Mouse (Mus musculus) stomach, embryonic 14.5 days (tissue): ENCODE data around the gene Eif2a. TPM values are rescaled to one million over a fixed set of nuclear protein-coding genes. Genes with fewer than 3 reads are reported as not detected.

Experiments used
- ATAC-seq: fragments of 200-750 bp; cut with Nextera tagmentation; 2 replicates; pipeline ENCODE4 v1.8.0; 2017; ENCODE audit warnings: low read depth, moderate TSS enrichment; ENCODE audit not compliant: insufficient number of reproducible peaks, insufficient read depth, low FRiP score
- H3K27ac ChIP-seq: fragments of 300-500 bp; sonication (generic); 2 replicates; pipeline ENCODE4 v1.5.1; 2014; ENCODE audit warnings: mild to moderate bottlenecking, low read length, moderate library complexity, mixed read lengths
- H3K27me3 ChIP-seq: fragments of 300-500 bp; sonication (generic); 2 replicates; pipeline ENCODE4 v1.6.1; 2014; ENCODE audit warnings: low read length, control low read depth, mixed read lengths; ENCODE audit not compliant: control insufficient read depth, insufficient read depth
- H3K36me3 ChIP-seq: fragments of 300-500 bp; sonication (generic); 2 replicates; pipeline ENCODE4 v1.6.1; 2014; ENCODE audit warnings: mild to moderate bottlenecking, control low read depth, low read length, moderate library complexity, mixed read lengths; ENCODE audit not compliant: control insufficient read depth, insufficient read depth
- H3K4me1 ChIP-seq: fragments of 300-500 bp; sonication (generic); 2 replicates; pipeline ENCODE4 v1.6.1; 2014; ENCODE audit warnings: low read length, control low read depth, mixed read lengths; ENCODE audit not compliant: control insufficient read depth, insufficient read depth
- H3K4me2 ChIP-seq: fragments of 300-500 bp; sonication (generic); replicated peaks from 2 replicates; pipeline ENCODE4 v1.6.1; 2014; ENCODE audit warnings: low read depth, low read length, control low read depth
- H3K4me3 ChIP-seq: fragments of 300-500 bp; sonication (generic); 2 replicates; pipeline ENCODE4 v1.5.1; 2014; ENCODE audit warnings: low read depth, low read length, control low read depth
- H3K9ac ChIP-seq: fragments of 300-500 bp; sonication (generic); replicated peaks from 2 replicates; pipeline ENCODE4 v1.6.1; 2014; ENCODE audit warnings: low read depth, mild to moderate bottlenecking, control low read depth, low read length, moderate library complexity, mixed read lengths
- H3K9me3 ChIP-seq: fragments of 300-500 bp; sonication (generic); 2 replicates; pipeline ENCODE4 v1.6.1; 2016; ENCODE audit warnings: low read depth, low read length, control low read depth; ENCODE audit not compliant: control insufficient read depth
- WGBS: fragments of 180-500 bp; shearing (Covaris S2); extraction: QIAGEN DNeasy Blood & Tissue Kit; methylation state at CpG from one replicate; pipeline ENCODE4 v1.1.7; 2014; 5-methylcytosine and 5-hydroxymethylcytosine counted together
- polyA plus RNA-seq: library from polyadenylated mRNA; unstranded; fragments of >200 nt; fragmentation: Nextera tagmentation; extraction: Ambion mirVana; gene quantifications from 2 replicates; pipeline ENCODE4 v1.2.1, GENCODE M21; 2014

The Eif2a gene
- polyA plus RNA-seq, 1 experiment from 2014 or later, result 56.1 TPM

DNA sequence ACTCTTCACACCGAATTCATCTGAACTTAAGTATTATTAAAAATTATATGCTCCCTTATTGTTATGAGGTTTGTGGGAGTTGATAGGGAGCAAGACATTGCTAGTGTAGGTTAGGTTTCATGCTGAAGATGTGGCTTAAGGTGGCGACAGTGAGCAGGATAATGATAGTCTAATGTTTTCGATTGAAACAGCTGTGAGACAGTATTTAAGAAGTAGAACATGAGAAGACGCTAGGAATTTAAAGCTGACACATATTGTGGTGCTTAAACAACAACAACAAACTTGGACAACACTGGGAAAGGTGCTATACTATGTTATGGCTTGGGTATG, 752 bp downstream of the Eif2a start:
- ATAC-seq, result no peak
- 5% methylated on average over 4 of the region's 4 CpGs for WGBS

DNA sequence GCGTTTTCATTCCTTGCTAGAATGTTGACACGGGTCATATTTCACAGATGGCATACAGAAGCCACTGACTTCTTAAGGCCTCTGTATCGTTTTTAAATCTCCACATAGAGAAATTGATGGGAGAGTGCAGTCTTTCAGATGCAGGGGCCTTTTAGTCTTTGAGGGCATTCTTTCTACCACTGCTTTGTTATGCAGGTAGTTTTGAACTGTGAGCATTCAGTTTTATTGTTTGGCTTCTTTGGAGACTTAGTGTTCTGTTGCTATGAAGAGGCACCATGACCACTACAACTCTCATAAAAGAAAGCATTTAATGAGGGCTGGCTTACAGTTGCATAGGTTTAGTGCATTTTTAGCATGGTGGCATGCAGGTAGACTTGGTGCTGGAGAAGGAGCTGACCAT, 11.0 kb downstream of the Eif2a start:
- Histone ChIP-seq H3K9me3 (no peaks in the 10 kb centered on the region), H3K4me2 (no peak overlapping the region), H3K4me3 (no peak overlapping the region), H3K9ac (no peak overlapping the region), H3K27ac (no peak overlapping the region), H3K4me1 (no peaks in the 10 kb centered on the region), H3K36me3 (peaks cover 31% of the 10 kb centered on the region), H3K27me3 (no peaks in the 10 kb centered on the region)
- ATAC-seq, result no peak
- 87% methylated on average over 3 of the region's 3 CpGs for WGBS

More for the DNA sequence above, 752 bp downstream of the Eif2a start:
- Histone ChIP-seq H3K4me1 (peaks cover 9% of the 10 kb centered on the region; the same call in 1 of the 2 replicates), H3K4me3 (peak overlapping the region; percentile 92), H3K36me3 (peaks cover 14% of the 10 kb centered on the region), H3K9me3 (no peaks in the 10 kb centered on the region), H3K9ac (peak overlapping the region; percentile 21; the same call in 1 of the 2 replicates), H3K27ac (peak overlapping the region; percentile 36; the same call in 1 of the 2 replicates), H3K4me2 (peak overlapping the region; percentile 65), H3K27me3 (no peaks in the 10 kb centered on the region)

DNA sequence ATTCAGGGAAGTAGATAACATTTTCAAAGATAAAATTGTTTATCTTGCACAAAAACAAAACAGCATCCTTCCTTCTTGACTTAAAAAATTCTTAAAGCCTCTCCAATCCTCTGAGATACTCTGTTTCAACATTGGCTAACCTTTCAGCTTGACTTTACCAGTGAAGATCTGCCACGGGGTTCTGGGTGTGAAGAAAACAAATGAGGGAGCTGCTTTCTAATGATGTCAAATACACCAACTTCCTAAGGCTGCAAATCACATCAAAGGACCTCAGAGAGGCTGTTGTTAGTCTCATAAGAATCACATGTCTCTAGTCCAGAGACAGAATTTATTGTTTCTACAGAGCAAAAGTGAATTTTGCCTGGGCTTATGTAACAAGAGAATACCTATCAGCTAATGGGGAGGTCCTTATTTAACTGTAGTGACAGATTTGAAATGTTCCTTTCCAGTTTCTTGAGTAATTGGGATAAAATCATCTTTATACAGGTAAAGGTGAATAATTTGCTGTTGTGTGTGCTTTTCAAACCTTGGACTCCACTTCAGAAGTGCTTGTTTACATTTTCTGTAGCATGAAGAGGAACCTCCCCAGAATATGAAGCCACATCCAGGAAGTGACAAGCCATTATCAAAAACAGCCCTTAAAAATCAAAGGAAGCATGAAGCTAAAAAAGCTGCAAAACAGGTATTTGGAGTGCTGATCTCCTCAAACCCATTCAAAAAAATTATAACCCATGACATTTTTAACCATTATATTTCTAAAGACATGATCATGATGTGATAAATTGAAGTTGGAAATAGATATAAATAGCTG, 26.6 kb downstream of the Eif2a start:
- Histone ChIP-seq H3K4me3 (no peak overlapping the region), H3K36me3 (peaks cover 46% of the 10 kb centered on the region), H3K9me3 (no peaks in the 10 kb centered on the region), H3K4me1 (no peaks in the 10 kb centered on the region), H3K4me2 (no peak overlapping the region), H3K27ac (no peak overlapping the region), H3K27me3 (no peaks in the 10 kb centered on the region), H3K9ac (no peak overlapping the region)
- 76% methylated on average over 1 of the region's 1 CpGs for WGBS
- no peak for ATAC-seq

DNA sequence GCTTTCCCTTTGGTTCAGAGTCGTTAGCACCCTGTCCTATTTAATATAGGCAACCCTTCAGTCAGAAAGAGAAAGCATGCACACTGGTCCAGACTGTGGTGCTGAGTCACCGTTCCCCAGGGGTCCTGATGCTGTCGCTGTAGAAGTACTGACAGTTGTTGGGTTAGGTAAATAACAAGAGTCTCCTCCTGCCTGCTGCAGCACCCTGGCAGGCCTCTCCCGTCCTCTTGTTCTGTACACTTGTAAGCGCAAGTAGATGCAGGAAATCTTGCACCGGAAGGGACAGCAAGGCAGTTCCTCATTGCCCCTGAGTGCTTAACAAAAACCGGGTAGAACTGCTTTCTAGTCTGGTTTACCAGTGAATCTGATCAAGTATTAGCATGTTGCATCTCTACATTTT, 31.0 kb downstream of the Eif2a start:
- Histone ChIP-seq H3K4me2 (no peak overlapping the region), H3K27me3 (no peaks in the 10 kb centered on the region), H3K4me1 (no peaks in the 10 kb centered on the region), H3K9me3 (no peaks in the 10 kb centered on the region), H3K9ac (no peak overlapping the region), H3K27ac (no peak overlapping the region), H3K36me3 (peaks cover 37% of the 10 kb centered on the region), H3K4me3 (no peak overlapping the region)
- 85% methylated on average over 7 of the region's 7 CpGs for WGBS
- ATAC-seq, result no peak

DNA sequence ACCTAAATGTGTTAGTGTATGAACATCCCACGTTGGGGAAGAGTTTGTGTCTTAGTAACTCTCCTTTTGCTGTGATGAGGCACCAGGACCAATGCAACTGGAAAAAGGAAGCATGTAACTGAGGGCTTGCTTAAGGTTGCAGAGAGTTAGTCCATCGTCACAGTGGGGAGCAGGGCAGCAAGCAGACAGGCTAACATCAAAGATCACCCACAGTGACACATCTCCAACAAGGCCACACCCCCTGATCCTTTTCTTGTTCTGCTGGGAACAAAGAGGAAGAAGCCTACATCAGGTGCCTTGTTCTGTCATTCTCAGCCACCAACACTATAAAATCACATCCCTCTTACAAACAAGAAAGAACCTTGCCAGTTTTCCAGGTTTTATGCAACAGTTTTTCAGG, 34.3 kb downstream of the Eif2a start:
- 53% methylated on average over 2 of the region's 2 CpGs for WGBS

DNA sequence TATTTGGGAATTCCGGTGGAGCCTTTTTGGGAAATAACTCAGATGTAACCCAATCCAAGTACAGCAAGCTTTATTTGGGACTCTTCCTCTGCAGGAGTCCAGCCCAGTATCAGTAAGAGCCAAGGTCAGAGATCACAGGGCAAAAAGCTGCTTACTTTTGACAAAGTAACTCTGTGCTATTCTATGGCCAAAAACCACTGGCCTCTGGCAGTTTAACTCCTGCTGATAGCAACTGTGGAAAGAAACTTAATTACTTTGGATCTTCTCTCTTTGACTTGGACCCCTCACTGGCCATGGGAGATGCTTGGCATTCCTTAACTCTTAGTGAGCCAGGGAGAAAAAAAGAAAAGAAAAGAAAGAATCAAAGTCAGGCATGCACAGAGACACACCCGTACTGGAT, 35.8 kb downstream of the Eif2a start:
- no peak overlapping the region for H3K4me2 ChIP-seq
- no peaks in the 10 kb centered on the region for H3K27me3 ChIP-seq
- no peak overlapping the region for H3K27ac ChIP-seq
- WGBS, result 42% methylated on average over 2 of the region's 2 CpGs
- ATAC-seq, result no peak
- H3K9ac ChIP-seq, result no peak overlapping the region
- no peaks in the 10 kb centered on the region for H3K9me3 ChIP-seq
- H3K4me1 ChIP-seq, result no peaks in the 10 kb centered on the region
- no peak overlapping the region for H3K4me3 ChIP-seq
- peaks cover 12% of the 10 kb centered on the region for H3K36me3 ChIP-seq

More for the DNA sequence above, 34.3 kb downstream of the Eif2a start:
- Histone ChIP-seq H3K9me3 (no peaks in the 10 kb centered on the region), H3K27me3 (no peaks in the 10 kb centered on the region), H3K9ac (no peak overlapping the region), H3K27ac (no peak overlapping the region), H3K36me3 (peaks cover 27% of the 10 kb centered on the region), H3K4me2 (no peak overlapping the region), H3K4me3 (no peak overlapping the region), H3K4me1 (no peaks in the 10 kb centered on the region)
- ATAC-seq, result no peak

DNA sequence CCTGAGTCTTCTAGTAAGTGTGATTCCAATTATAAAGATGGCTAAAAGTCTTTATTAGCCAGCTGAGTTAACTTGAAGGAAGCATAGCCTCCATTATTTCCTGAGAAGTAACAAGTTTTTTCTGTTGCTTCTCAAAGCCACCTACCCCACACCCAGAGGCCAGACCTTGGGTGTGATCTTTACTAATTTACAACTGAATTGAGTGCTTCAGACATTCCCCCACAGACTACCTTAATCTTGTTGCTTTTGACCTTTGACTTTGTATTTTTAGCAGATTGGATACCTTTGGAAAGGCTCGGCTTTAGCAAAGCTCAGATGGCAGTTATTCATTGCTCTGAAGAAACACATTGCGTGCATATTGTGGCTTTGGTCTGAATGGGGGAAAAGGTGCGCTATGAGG, 45.2 kb downstream of the Eif2a start:
- no peak overlapping the region for H3K27ac ChIP-seq
- no peaks in the 10 kb centered on the region for H3K9me3 ChIP-seq
- H3K27me3 ChIP-seq, result no peaks in the 10 kb centered on the region
- H3K4me3 ChIP-seq, result no peak overlapping the region
- no peak overlapping the region for H3K4me2 ChIP-seq
- no peak overlapping the region for H3K9ac ChIP-seq
- no peaks in the 10 kb centered on the region for H3K4me1 ChIP-seq
- WGBS, result 73% methylated on average over 3 of the region's 3 CpGs
- ATAC-seq, result no peak
- no peaks in the 10 kb centered on the region for H3K36me3 ChIP-seq

DNA sequence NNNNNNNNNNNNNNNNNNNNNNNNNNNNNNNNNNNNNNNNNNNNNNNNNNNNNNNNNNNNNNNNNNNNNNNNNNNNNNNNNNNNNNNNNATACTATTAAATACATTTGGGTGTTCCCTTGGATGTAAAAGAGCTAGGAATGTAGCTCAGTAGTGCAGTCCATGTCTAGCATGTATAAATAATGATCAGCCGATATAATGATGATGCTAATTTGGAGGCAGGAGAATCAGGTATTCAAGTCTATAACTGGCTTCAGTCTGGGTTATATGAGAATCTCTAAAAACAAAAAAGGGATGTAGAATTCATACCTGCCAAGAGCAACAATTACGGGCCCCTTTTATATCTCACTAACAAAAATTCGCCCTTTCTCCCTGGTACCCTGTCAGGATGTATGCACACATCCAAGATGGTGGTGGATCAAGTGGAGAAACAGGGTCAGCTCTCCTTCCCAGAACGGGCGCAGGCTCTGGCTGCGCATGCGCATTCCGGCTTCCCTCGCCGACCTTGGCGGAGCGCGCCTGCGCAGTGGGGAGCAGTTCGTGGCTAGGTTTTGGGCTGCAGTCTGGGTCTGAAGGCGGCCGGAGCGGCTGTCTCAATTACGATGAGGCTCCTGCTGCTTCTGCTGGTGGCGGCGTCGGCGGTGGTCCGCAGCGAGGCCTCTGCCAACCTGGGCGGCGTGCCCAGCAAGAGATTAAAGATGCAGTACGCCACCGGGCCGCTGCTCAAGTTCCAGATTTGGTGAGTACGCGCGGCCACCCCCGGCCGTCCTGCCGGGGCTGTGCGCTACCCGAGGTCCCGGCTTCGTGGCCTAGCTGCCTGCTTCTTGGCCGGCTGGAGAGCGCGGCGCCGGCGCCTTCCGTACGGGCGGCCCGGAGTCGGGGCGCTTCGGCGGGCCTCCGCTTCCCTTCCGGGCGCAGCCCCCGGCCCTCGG, 50.8 kb downstream of the Eif2a start, which contains the start of gene Selenot:
Gene Selenot, plus strand, starts transcription at position 500 of the 930 bp plus-strand sequence.
- Histone ChIP-seq H3K27me3 (no peaks in the 10 kb centered on the region), H3K4me1 (no peaks in the 10 kb centered on the region), H3K9ac (peak within 1 kb of the TSS; percentile 98), H3K36me3 (no peaks in the 10 kb centered on the region), H3K4me3 (peak within 1 kb of the TSS; percentile 95), H3K27ac (peak within 1 kb of the TSS; percentile 100), H3K9me3 (no peaks in the 10 kb centered on the region), H3K4me2 (peak within 1 kb of the TSS; percentile 54)
- peak; percentile 93 for ATAC-seq
- WGBS, result 2% methylated on average over 58 of the region's 59 CpGs
